Mouse (Mus musculus) left cerebral cortex, postnatal 14 days (tissue): ENCODE measurements at regions not wholly inside any gene's neighbourhood (a gene's known extent, or its start where the extent isn't known, plus 50 kb on each side); places are given as distances from the start of the nearest gene placed in this dataset.
A peak's percentile ranks its signal among the peaks of the same experiment; 100 is the strongest.

Experiments
- DNase-seq, 2 experiments: peaks; one replicate each; pipeline ENCODE4 v3.0.0; 2021 to 2022; ENCODE audit warnings: low spot score in 2 of 2, mixed read lengths in 1 of 2
- intact Hi-C: fragments of 180-260 bp; cut with DNase I; formaldehyde crosslinking; loops from one replicate; pipeline ENCODE4 v1.15.1; 2025

GRCm38 (mm10) chr17:68119055-68119698 is 115.3 kb upstream of the Arhgap28 start:
- intact Hi-C loops = no loop called here
- DNase-seq = no peak

- intact Hi-C loops = no loop called here
- DNase-seq = no peak
Measured at GRCm38 (mm10) chr17:68120230-68120629, 116.3 kb upstream of the Arhgap28 start.

GRCm38 (mm10) chr17:68120744-68121143 is 116.8 kb upstream of the Arhgap28 start:
- DNase-seq = no peak
- intact Hi-C loops = no loop called here

DNA sequence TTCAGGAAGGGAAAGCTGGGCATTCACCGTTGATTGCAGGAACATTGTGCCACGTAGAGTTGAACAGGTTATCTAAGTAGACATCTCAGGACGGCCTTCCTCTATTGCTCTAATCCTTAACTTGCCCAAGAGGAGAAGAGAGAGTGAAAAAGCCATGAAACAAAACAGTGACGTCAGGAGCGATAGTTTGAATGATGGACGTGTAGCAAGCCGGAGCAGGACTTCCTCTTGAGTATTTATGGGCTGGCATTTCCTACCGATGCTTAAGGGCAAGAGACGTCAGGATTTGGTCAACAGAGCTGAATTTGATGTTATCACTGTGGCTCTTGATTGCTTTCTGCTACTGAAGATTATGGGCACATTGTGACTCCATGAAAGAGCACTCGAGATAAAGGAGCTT is 130.5 kb upstream of the Arhgap28 start:
- DNase-seq = no peak
- intact Hi-C loops = no loop called here

DNA sequence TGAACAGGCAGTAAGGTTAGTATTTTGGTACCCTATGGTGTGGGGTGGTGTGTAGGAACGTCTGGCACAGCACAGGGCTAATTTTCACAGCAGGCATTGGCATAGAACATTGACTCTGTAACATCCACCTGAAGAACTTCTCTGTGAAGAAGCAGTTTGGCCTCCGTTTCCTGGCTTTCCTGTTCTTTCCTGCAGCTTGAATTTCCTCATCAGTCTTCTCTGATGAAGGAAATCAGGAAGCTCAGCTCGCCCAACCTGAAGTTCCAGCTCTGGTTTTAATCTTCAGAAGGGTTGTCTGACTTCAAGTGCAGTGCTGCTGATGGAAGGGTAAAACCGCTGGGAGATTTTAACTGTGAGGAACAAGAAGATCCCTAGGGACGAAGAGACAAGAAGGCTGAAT is 131.5 kb upstream of the Arhgap28 start:
- intact Hi-C loops = no loop called here
- no peak for DNase-seq

GRCm38 (mm10) chr17:68143307-68143706 is 130.3 kb upstream of the L3mbtl4 start:
- intact Hi-C loops = no loop called here
- DNase-seq = no peak

- no peak for DNase-seq
- intact Hi-C loops = no loop called here
Measured at GRCm38 (mm10) chr17:68149237-68149792, 124.3 kb upstream of the L3mbtl4 start.

DNA sequence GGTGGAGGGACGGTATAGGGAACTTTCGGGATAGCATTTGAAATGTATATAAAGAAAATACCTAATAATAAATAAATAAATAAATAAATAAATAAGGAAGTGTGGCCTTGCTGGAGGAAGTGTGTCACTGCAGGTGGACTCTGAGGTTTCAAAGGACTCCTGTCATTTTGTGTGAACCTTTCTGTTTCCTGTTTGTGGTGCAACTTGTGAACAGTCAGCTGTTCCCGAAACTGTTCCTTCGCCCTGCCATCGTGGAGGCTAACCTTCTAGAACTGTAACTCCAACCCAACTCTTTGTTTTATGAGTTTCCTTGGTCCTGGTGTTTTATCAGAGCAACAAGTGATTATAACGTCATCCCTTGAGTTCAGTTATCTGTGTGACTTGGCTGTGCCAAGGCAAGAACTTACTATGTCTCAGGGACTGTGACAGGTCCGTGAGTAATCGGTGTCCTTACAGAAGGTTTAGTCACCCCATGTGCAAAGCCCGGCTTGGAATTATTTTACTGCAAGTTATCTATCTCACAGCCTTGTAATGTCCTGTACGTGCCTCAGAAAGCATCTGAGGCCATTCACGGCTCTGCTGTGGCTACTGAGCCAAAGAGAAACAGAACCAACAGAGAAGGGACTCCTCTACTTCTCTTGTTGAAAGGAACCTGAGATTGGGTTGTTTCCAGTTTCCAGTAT is 121.0 kb upstream of the L3mbtl4 start:
- intact Hi-C loops = no loop called here
- no peak for DNase-seq

DNA sequence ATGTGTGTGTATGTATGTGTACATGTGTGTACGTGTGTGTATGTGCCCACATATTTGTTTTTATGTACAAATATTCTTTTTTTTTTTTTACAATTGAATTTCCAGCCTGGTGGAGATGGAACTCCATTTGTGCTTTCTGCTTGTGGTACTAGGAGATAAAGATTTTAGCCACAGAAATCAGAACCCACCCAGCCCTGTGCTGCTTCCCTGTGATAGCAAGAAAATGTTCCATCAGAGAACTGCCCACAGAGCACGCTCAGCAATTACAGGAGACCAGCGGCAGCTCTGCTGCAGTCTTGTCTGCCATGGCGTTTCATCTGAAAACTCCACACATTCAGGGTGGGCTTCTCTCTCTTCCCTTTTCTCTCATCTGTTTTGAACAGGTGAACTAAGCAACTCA is 118.7 kb upstream of the L3mbtl4 start:
- no peak for DNase-seq
- intact Hi-C loops = no loop called here

- intact Hi-C loops = no loop called here
- DNase-seq = no peak
Measured at GRCm38 (mm10) chr17:68158172-68158651, 115.4 kb upstream of the L3mbtl4 start.

DNA sequence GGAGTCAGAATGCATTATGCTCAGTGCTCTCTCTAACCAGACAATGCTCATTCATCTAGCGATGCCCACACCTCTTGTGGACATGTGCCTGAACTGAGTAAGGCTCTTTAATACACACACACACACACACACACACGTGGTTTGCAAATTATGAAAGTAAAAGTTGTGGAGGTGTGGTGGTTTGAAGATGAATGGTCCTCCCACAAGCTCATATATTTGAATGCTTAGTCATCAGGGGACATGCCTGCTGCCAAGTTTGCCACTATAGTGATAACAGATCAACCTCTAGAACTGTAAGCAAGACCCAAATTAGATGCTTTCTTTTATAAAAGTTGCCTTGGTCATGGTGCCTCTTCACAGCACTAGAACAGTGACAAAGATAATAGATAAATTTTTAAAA is 112.5 kb upstream of the L3mbtl4 start:
- DNase-seq = no peak
- intact Hi-C loops = no loop called here

DNA sequence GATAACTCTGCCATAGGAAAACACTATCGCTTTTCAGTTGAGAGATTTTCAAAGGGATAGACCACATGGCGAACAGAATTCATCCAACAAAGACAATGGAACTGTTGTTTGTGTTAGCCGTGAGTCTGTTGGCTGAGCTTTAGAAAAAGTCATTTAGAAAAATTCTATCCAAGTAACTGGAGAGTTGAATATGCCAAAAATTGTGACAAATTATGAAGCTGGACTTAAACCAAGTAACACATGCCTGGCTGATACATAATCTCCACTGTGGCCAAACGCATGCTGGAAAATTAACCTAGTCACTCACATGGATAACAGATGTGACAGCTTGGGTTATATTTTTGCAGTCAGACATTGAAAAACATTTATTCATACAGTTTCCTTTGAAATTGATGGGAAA is 110.1 kb upstream of the L3mbtl4 start:
- no peak for DNase-seq
- intact Hi-C loops = no loop called here

GRCm38 (mm10) chr17:68164666-68165065 is 108.9 kb upstream of the L3mbtl4 start:
- DNase-seq = no peak
- intact Hi-C loops = no loop called here

DNA sequence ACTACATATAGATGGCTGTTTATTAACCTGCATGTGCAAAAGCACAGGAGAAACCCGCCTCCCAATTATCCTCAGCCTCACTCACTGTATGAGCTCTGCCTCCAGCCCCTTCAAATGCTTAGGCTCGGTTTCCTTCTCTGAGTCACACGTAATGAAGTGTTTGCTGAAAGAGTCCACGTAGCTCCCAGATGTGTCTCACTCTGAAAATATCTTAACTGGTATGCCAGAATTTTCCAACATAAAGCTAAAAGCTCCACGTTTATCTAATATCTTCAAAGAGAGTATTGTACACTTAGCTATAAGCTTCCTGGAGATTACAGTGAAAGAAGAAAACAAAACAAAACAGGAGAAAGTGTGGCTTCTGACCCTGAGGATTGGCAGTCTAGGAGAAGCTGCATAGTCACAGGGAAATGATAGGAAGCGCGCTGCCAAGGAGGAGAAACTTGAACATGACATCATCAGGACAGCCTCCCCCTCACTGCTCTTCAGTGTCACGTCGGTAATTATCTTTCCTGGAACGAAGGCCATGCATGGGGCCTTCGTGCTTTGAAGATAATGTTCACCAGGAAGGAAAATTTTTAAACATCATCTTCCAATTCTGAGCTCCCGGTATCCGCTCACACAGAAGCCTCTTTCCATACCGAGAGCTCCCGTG is 108.3 kb upstream of the L3mbtl4 start:
- intact Hi-C loops = no loop called here

GRCm38 (mm10) chr17:68166397-68166796 is 107.2 kb upstream of the L3mbtl4 start:
- intact Hi-C loops = loop anchor here (2.0 kb wide), 2 partner anchors 254 to 306 kb away; no protein-coding TSS in a partner anchor
- DNase-seq = peak in 1 of 2 experiments; percentile 31

More for the DNA sequence above, 108.3 kb upstream of the L3mbtl4 start:
- peak in 1 of 2 experiments; percentile 6 for DNase-seq

DNA sequence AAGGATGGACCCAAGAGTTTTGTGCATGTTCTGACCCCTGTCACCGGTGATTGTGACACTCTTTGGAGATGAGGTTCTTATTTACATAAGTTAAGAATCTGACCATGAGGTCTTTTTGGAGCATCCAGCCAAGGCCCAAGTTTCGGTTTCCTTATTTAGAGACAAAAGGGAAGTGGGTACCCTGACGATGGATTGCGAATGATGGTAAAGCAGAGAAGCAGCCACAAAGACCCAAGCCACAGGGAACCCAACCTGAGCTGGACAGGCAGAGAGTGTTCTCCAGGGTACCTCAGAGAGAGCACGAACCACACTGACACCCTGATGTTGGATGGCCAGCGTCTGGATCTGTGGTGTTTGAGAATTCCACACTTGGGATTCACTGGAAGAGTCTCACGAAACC is 100.8 kb upstream of the L3mbtl4 start:
- intact Hi-C loops = loop anchor here (10.0 kb wide), 1 partner anchor 942 kb away; no protein-coding TSS in a partner anchor

GRCm38 (mm10) chr17:68176611-68177165 is 96.9 kb upstream of the L3mbtl4 start:
- DNase-seq = peak; percentile 33 to 66
- intact Hi-C loops = loop anchor here (5.0 to 10.0 kb wide), 3 partner anchors 676 to 938 kb away; no protein-coding TSS in a partner anchor

More for the DNA sequence above, 100.8 kb upstream of the L3mbtl4 start:
- DNase-seq = no peak

DNA sequence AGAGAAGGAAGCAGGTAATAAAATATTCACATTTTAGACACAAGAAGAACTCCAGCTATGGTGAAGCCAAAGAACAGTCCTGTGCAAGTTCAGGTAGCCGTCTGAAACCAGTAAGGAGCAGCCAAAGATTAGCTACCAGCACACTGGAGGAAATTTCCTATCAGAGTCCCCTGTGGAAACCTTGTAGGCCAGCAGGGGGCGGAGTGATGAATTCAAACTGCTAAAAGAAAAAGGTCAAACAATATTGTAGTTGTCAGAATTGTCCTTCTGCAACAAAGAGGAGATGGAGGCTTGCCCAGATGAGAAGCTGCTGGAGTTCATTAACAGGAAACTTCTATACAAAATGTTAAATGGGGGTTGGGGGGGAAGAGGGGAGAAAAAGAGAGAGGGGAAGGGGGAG is 95.8 kb upstream of the L3mbtl4 start:
- peak; percentile 10 to 50 for DNase-seq
- intact Hi-C loops = loop anchor here (5.0 to 10.0 kb wide), 3 partner anchors 674 to 937 kb away; no protein-coding TSS in a partner anchor

DNA sequence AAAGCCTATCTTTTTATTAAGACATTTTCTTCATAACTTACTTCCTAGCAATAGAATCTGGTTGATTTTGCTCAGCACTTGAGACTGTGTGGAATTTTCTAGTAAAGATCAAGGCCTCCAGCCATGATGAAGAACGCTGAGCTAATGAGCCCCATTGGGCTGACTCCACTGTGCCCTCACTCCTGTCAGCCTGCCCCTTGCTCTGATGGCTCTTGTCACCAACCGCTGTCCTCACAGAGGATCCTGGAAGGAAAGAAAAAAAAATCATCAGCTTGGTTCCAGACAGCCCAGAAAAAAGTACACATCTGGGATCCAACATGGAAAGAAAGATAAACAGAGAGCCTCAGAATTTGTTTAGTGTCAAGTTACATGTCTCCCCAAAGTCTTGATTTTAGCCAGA is 88.2 kb upstream of the L3mbtl4 start:
- intact Hi-C loops = no loop called here
- DNase-seq = no peak

GRCm38 (mm10) chr17:68189888-68190287 is 83.7 kb upstream of the L3mbtl4 start:
- no peak for DNase-seq
- intact Hi-C loops = no loop called here
